ENCODE assay signal across 28 mouse cellular contexts in genomic region chr19:55247991-55248520, GRCm38 (mm10). TPM values are rescaled to one million over a fixed set of nuclear protein-coding genes. Genes with fewer than 3 reads are reported as not detected.
DNase-seq lines count a peak whose midpoint lies in the region; ATAC-seq and TF ChIP-seq lines count a peak whose summit lies in the region.
"Had no signal": no experiment of that assay in that cellular context is flagged by ENCODE, and none has a peak within 500 bp of the region (broad histone marks: within the 10 kb centered on the region; RNA-seq: fewer than 3 reads in every experiment).

No protein-coding gene starts in this region.

- no peaks in the 10 kb centered on the region for H3K36me3 ChIP-seq in lung, embryonic 16.5 days (ENCODE audit: control insufficient read depth, insufficient read depth, low read length)
- H3K36me3 ChIP-seq in intestine, postnatal 0 days (ENCODE audit: control insufficient read depth, insufficient read depth): no peaks in the 10 kb centered on the region
- no peaks in the 10 kb centered on the region for H3K36me3 ChIP-seq in liver, embryonic 14.5 days (replicated peaks; ENCODE audit: control insufficient read depth, insufficient read depth, low read depth)
- no peaks in the 10 kb centered on the region for H3K36me3 ChIP-seq in small intestine, adult 2 months (ENCODE audit: control insufficient read depth, insufficient read depth, low read length)
- H3K36me3 ChIP-seq: forebrain, embryonic 15.5 days; hindbrain, embryonic 13.5 days; limb, embryonic 13.5 days; lung, embryonic 15.5 days; midbrain, embryonic 15.5 days; neural tube, embryonic 13.5 days had no signal

- no peak overlapping the region for H3K9ac ChIP-seq in lung, embryonic 16.5 days (ENCODE audit: low read length)
- no peak overlapping the region for H3K9ac ChIP-seq in intestine, postnatal 0 days (ENCODE audit: low read depth, low read length)
- peak overlapping the region; percentile 31; the same call in 1 of the 2 replicates for H3K9ac ChIP-seq in liver, embryonic 14.5 days (replicated peaks)
- H3K9ac ChIP-seq: forebrain, embryonic 15.5 days; hindbrain, embryonic 13.5 days; limb, embryonic 13.5 days; lung, embryonic 15.5 days; midbrain, embryonic 15.5 days; neural tube, embryonic 13.5 days had no signal

- peak; percentile 28 for TF ChIP-seq EP300 in liver, embryonic 14.5 days (IDR thresholded peaks at IDR 0.05; ENCODE audit: low read depth)

- no peak for TF ChIP-seq POLR2A in small intestine, adult 2 months (IDR thresholded peaks at IDR 0.05; ENCODE audit: low read depth, low read length)

- no peak overlapping the region for H3K4me3 ChIP-seq in lung, embryonic 16.5 days (ENCODE audit: low read length)
- H3K4me3 ChIP-seq in intestine, postnatal 0 days (ENCODE audit: low read depth, low read length): no peak overlapping the region
- H3K4me3 ChIP-seq in liver, embryonic 14.5 days (ENCODE audit: insufficient read depth in 1 of 2, low read depth in 2 of 2, low read length in 2 of 2): no peak overlapping the region
- no peak overlapping the region for H3K4me3 ChIP-seq in small intestine, adult 2 months (ENCODE audit: low read depth, low read length)
- H3K4me3 ChIP-seq: forebrain, embryonic 15.5 days; hindbrain, embryonic 13.5 days; limb, embryonic 13.5 days; lung, embryonic 15.5 days; midbrain, embryonic 15.5 days; myocyte; neural tube, embryonic 13.5 days had no signal

- DNase-seq in lung, postnatal 4 days: no peak
- no peak for DNase-seq in liver, embryonic 14.5 days (ENCODE audit: low read depth in 3 of 3, low spot score in 3 of 3)
- DNase-seq in right cerebral cortex, postnatal 14 days: no peak
- no peak for DNase-seq in gastrocnemius, adult 8-10 months (ENCODE audit: low spot score in 2 of 2)
- DNase-seq: cerebellum, adult 11-12 months; cerebellum, postnatal 25 days; embryo, embryonic 11 days; gastrocnemius, postnatal 36 days; heart, postnatal 36 days; retina, postnatal 1 day; thymus, postnatal 4 days had no signal

- H3K27me3 ChIP-seq in lung, embryonic 16.5 days (ENCODE audit: control insufficient read depth, insufficient read depth, low read depth, low read length): no peaks in the 10 kb centered on the region
- no peaks in the 10 kb centered on the region for H3K27me3 ChIP-seq in intestine, postnatal 0 days (replicated peaks; ENCODE audit: control insufficient read depth, insufficient read depth, low read length)
- H3K27me3 ChIP-seq in liver, embryonic 14.5 days (ENCODE audit: control insufficient read depth, insufficient read depth, low read length): no peaks in the 10 kb centered on the region
- H3K27me3 ChIP-seq in small intestine, adult 2 months (ENCODE audit: control insufficient read depth, insufficient read depth, low read length): no peaks in the 10 kb centered on the region
- H3K27me3 ChIP-seq: forebrain, embryonic 15.5 days; hindbrain, embryonic 13.5 days; lung, embryonic 15.5 days; midbrain, embryonic 15.5 days; neural tube, embryonic 13.5 days; Patski had no signal

- 30% methylated on average over 9 of the region's 9 CpGs for WGBS in lung, embryonic 16.5 days
- 28% methylated on average over 9 of the region's 9 CpGs for WGBS in intestine, postnatal 0 days
- 8% methylated on average over 9 of the region's 9 CpGs for WGBS in liver, embryonic 14.5 days (ENCODE audit: insufficient replicate concordance)
- 15% methylated on average over 9 of the region's 9 CpGs for WGBS in small intestine, adult 2 months

- H3K4me2 ChIP-seq in lung, embryonic 16.5 days (ENCODE audit: low read depth, low read length): no peak overlapping the region
- H3K4me2 ChIP-seq in intestine, postnatal 0 days (replicated peaks; ENCODE audit: low read depth): 0 out of 2 replicates have a peak overlapping the region, but pooled peaks have one; percentile 17
- peak overlapping the region; percentile 40 for H3K4me2 ChIP-seq in liver, embryonic 14.5 days (ENCODE audit: low read depth)
- H3K4me2 ChIP-seq: forebrain, embryonic 15.5 days; hindbrain, embryonic 13.5 days; limb, embryonic 13.5 days; lung, embryonic 15.5 days; midbrain, embryonic 15.5 days; neural tube, embryonic 13.5 days had no signal

- H3K4me1 ChIP-seq in lung, embryonic 16.5 days (replicated peaks; ENCODE audit: control insufficient read depth, insufficient read depth, low read length): peaks cover 19% of the 10 kb centered on the region
- H3K4me1 ChIP-seq in intestine, postnatal 0 days (replicated peaks; ENCODE audit: control insufficient read depth, insufficient read depth, low read length): peaks cover 7% of the 10 kb centered on the region
- H3K4me1 ChIP-seq in liver, embryonic 14.5 days (replicated peaks; ENCODE audit: control insufficient read depth in 2 of 2, insufficient read depth in 2 of 2, low read length in 1 of 2): peaks cover 18 to 32% of the 10 kb centered on the region in 2 experiments
- H3K4me1 ChIP-seq in small intestine, adult 2 months (ENCODE audit: control insufficient read depth, insufficient read depth, insufficient read length, low read length): peaks cover 17% of the 10 kb centered on the region

- no peaks in the 10 kb centered on the region for H3K9me3 ChIP-seq in lung, embryonic 16.5 days (ENCODE audit: control insufficient read depth, low read length)
- no peaks in the 10 kb centered on the region for H3K9me3 ChIP-seq in intestine, postnatal 0 days (ENCODE audit: control insufficient read depth)
- no peaks in the 10 kb centered on the region for H3K9me3 ChIP-seq in liver, embryonic 14.5 days (ENCODE audit: control insufficient read depth, low read length)
- H3K9me3 ChIP-seq: forebrain, embryonic 15.5 days; hindbrain, embryonic 13.5 days; limb, embryonic 13.5 days; lung, embryonic 15.5 days; midbrain, embryonic 15.5 days; neural tube, embryonic 13.5 days had no signal

- H3K27ac ChIP-seq in lung, embryonic 16.5 days (ENCODE audit: low read length): peak overlapping the region; percentile 33; the same call in 1 of the 2 replicates
- peak overlapping the region; percentile 95 for H3K27ac ChIP-seq in intestine, postnatal 0 days (ENCODE audit: low read depth, low read length)
- H3K27ac ChIP-seq in liver, embryonic 14.5 days: peak overlapping the region; percentile 62
- peak overlapping the region; percentile 97 for H3K27ac ChIP-seq in small intestine, adult 2 months (ENCODE audit: insufficient read depth, low read depth, low read length)
- H3K27ac ChIP-seq: forebrain, embryonic 15.5 days; hindbrain, embryonic 13.5 days; limb, embryonic 13.5 days; lung, embryonic 15.5 days; macrophage; midbrain, embryonic 15.5 days; neural tube, embryonic 13.5 days had no signal

- no peak for TF ChIP-seq CTCF in intestine, postnatal 0 days (IDR thresholded peaks at IDR 0.05; ENCODE audit: low read depth)
- TF ChIP-seq CTCF in liver, embryonic 14.5 days (IDR thresholded peaks at IDR 0.05; ENCODE audit: low read depth): no peak
- TF ChIP-seq CTCF in small intestine, adult 2 months (IDR thresholded peaks at IDR 0.05; ENCODE audit: extremely low read depth, insufficient read length, insufficient replicate concordance, low read depth, low read length): no peak

- ATAC-seq in lung, embryonic 16.5 days (ENCODE audit: low read depth): no peak
- peak; percentile 86 for ATAC-seq in intestine, postnatal 0 days
- peak; percentile 44 for ATAC-seq in liver, embryonic 14.5 days (ENCODE audit: insufficient read depth)
- no peak for ATAC-seq in cerebellum, adult (ENCODE audit: insufficient number of reproducible peaks, low FRiP score, low TSS enrichment)
- ATAC-seq: forebrain, embryonic 15.5 days; midbrain, embryonic 15.5 days; Patski had no signal

RNA-seq across cellular contexts. Expression of gene Acsl5, which starts 3.7 kb away (rescaled TPM):
- 86.3 and 103 TPM in 2 replicates for polyA plus RNA-seq in lung, embryonic 16.5 days (2015; fragmentation: Nextera tagmentation; extraction: Ambion mirVana)
- 1,862 and 1,917 TPM in 2 replicates for polyA plus RNA-seq in intestine, postnatal 0 days (2015; fragmentation: Nextera tagmentation; extraction: Ambion mirVana)
- polyA plus RNA-seq in liver, embryonic 14.5 days (2012; rRNA removed): 35.2 and 50.3 TPM in 2 replicates
- polyA plus RNA-seq in liver, embryonic 14.5 days (2014; fragmentation: Nextera tagmentation; extraction: Ambion mirVana): 117 and 126 TPM in 2 replicates
- 73.3 and 185 TPM in 2 replicates for polyA plus RNA-seq in small intestine, adult 2 months (2012; rRNA removed)
- total RNA-seq in gastrocnemius, adult 8-10 months (2022): 1 to 10 TPM; 2.0 to 2.6 (median 2.2) TPM

RNA-seq across cellular contexts. Expression of gene Gucy2g, which starts 7.0 kb away (rescaled TPM):
- 0.09 and 0.10 TPM in 2 replicates for polyA plus RNA-seq in lung, embryonic 16.5 days (2015; fragmentation: Nextera tagmentation; extraction: Ambion mirVana)
- 0.12 and 0.17 TPM in 2 replicates for polyA plus RNA-seq in intestine, postnatal 0 days (2015; fragmentation: Nextera tagmentation; extraction: Ambion mirVana)
- polyA plus RNA-seq in liver, embryonic 14.5 days (2012; rRNA removed): 0.01 and 0.03 TPM in 2 replicates
- not detected in 2 replicates for polyA plus RNA-seq in liver, embryonic 14.5 days (2014; fragmentation: Nextera tagmentation; extraction: Ambion mirVana)
- 0.03 TPM in 1 of 2 replicates, not detected in the other for polyA plus RNA-seq in small intestine, adult 2 months (2012; rRNA removed)
- under 1 TPM; 0.17 to 0.34 (median 0.32) TPM for total RNA-seq in gastrocnemius, adult 8-10 months (2022)
- total RNA-seq: adrenal gland, adult 18-20 months; heart, adult 8-10 months had no signal
- polyA plus RNA-seq: forebrain, embryonic 15.5 days; heart, embryonic 14.5 days; limb, embryonic 13.5 days; macrophage; midbrain, embryonic 15.5 days; neural tube, embryonic 13.5 days; stomach, embryonic 14.5 days had no signal

Comparison
In these comparisons a context has a peak if more than half of its experiments do, and no peak if none do; other contexts are left out.
1. ATAC-seq: peak in intestine, postnatal 0 days (single experiment) and liver, embryonic 14.5 days (single experiment); none in lung, embryonic 16.5 days (single experiment) and cerebellum, adult (single experiment).
2. H3K27ac ChIP-seq: peak in every context shown above with its lines; median percentile 97 in small intestine, adult 2 months; 95 in intestine, postnatal 0 days; 62 in liver, embryonic 14.5 days; 33 in lung, embryonic 16.5 days.